Mouse (Mus musculus) lung, embryonic 14.5 days (tissue): Measurements from ENCODE around the gene Arhgap31. TPM values are rescaled to one million over a fixed set of nuclear protein-coding genes. Genes with fewer than 3 reads are reported as not detected.
"Not testable (repeated sequence)": the region's sequence is repeated elsewhere in the genome, so short reads cannot be mapped to it uniquely, and the experiment has no call there.

Source experiments
- ATAC-seq: fragments of 200-750 bp; cut with Nextera tagmentation; 2 replicates; pipeline ENCODE4 v1.8.0; 2017; ENCODE audit warnings: mild to moderate bottlenecking, moderate TSS enrichment, moderate library complexity; ENCODE audit not compliant: insufficient read depth
- DNase-seq: peaks from one replicate; pipeline ENCODE4 v3.0.0-alpha.2; 2015
- H3K27ac ChIP-seq: fragments of 300-500 bp; sonication (generic); 2 replicates; pipeline ENCODE4 v1.5.1; 2014; ENCODE audit warnings: low read depth, mild to moderate bottlenecking, moderate library complexity
- H3K27me3 ChIP-seq: fragments of 300-500 bp; sonication (generic); 2 replicates; pipeline ENCODE4 v1.6.1; 2014; ENCODE audit warnings: low read length, control low read depth; ENCODE audit not compliant: insufficient read depth
- H3K36me3 ChIP-seq: fragments of 300-500 bp; sonication (generic); 2 replicates; pipeline ENCODE4 v1.6.1; 2014; ENCODE audit warnings: control low read depth; ENCODE audit not compliant: insufficient read depth
- H3K4me1 ChIP-seq: fragments of 300-500 bp; sonication (generic); 2 replicates; pipeline ENCODE4 v1.6.1; 2014; ENCODE audit warnings: antibody characterized with exemption, control low read depth; ENCODE audit not compliant: insufficient read depth
- H3K4me2 ChIP-seq: fragments of 300-500 bp; sonication (generic); 2 replicates; pipeline ENCODE4 v1.6.1; 2014; ENCODE audit warnings: mild to moderate bottlenecking
- H3K4me3 ChIP-seq: fragments of 300-500 bp; sonication (generic); 2 replicates; pipeline ENCODE4 v1.5.1; 2014; ENCODE audit warnings: low read depth, low read length
- H3K9ac ChIP-seq: fragments of 300-500 bp; sonication (generic); 2 replicates; pipeline ENCODE4 v1.6.1; 2014
- H3K9me3 ChIP-seq: fragments of 300-500 bp; sonication (generic); 2 replicates; pipeline ENCODE4 v1.6.1; 2016; ENCODE audit warnings: low read depth, low read length, control low read depth
- CTCF ChIP-seq: IDR thresholded peaks from 2 replicates; pipeline ENCODE4 v1.5.1; 2016; ENCODE audit warnings: antibody characterized with exemption, low read depth
- WGBS: fragments of 180-500 bp; shearing (Covaris S2); extraction: QIAGEN DNeasy Blood & Tissue Kit; methylation state at CpG from one replicate; pipeline ENCODE4 v1.1.7; 2014; 5-methylcytosine and 5-hydroxymethylcytosine counted together
- polyA plus RNA-seq: library from polyadenylated mRNA; unstranded; fragments of >200 nt; fragmentation: Nextera tagmentation; extraction: Ambion mirVana; gene quantifications from 2 replicates; pipeline ENCODE4 v1.2.1, GENCODE M21; 2014

Gene Arhgap31
- polyA plus RNA-seq, 1 experiment from 2014 or later: 21.6 TPM

GRCm38 (mm10) chr16:38683094-38683493 lies 30.0 kb downstream of the Arhgap31 start:
- Histone ChIP-seq H3K9me3 (no peaks in the 10 kb centered on the region), H3K36me3 (no peaks in the 10 kb centered on the region), H3K27me3 (no peaks in the 10 kb centered on the region), H3K27ac (no peak overlapping the region), H3K4me1 (peaks cover 4% of the 10 kb centered on the region; the same call in 1 of the 2 replicates), H3K9ac (no peak overlapping the region), H3K4me2 (no peak overlapping the region), H3K4me3 (no peak overlapping the region)
- TF ChIP-seq CTCF: no peak
- WGBS: 19% methylated on average over 7 of the region's 7 CpGs
- no peak for DNase-seq
- ATAC-seq: no peak

- Histone ChIP-seq H3K27me3 (no peaks in the 10 kb centered on the region), H3K4me1 (peaks cover 4% of the 10 kb centered on the region; the same call in 1 of the 2 replicates), H3K4me2 (no peak overlapping the region), H3K9ac (no peak overlapping the region), H3K36me3 (no peaks in the 10 kb centered on the region), H3K9me3 (no peaks in the 10 kb centered on the region), H3K4me3 (no peak overlapping the region), H3K27ac (no peak overlapping the region)
- ATAC-seq: no peak
- no peak for TF ChIP-seq CTCF
- 83% methylated on average over 2 of the region's 2 CpGs for WGBS
- DNase-seq: no peak
Measured at GRCm38 (mm10) chr16:38681313-38681712, 31.8 kb downstream of the Arhgap31 start.

DNA sequence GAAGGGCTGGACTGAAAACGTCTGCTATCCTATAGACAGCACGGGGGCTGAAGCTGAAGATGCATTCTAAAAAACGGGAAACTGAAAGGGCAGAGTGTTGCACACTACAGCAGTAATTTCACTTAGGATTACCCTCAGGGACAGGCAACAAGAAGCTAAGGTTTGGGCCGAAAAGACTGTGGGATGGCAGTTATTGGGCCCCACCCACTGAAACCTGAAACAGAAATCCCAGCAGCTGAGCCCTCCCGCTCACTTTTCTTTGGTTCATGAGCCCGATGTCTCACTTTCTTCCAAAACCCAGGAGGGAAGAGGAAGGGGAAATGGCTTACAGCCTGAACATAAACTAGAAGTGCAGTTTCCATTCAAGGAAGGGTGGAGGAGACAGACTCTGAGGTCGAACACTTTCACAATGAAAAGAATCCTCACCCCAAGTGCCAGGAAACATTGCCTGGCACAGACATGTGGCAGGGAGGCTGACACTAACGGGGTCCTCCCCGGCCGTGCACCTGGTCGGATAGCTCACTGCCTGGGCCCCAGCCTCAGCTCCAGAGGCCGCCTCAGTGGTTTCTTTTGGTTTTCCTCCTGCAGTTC lies 33.5 kb downstream of the Arhgap31 start:
- no peaks in the 10 kb centered on the region for H3K9me3 ChIP-seq
- peak overlapping the region; percentile 31 for H3K4me2 ChIP-seq
- DNase-seq (peak; percentile 61), ATAC-seq (peak; percentile 44; the same call in 1 of the 2 replicates)
- H3K9ac ChIP-seq: no peak overlapping the region
- no peak for TF ChIP-seq CTCF
- peaks cover 4% of the 10 kb centered on the region; the same call in 1 of the 2 replicates for H3K4me1 ChIP-seq
- H3K27me3 ChIP-seq: no peaks in the 10 kb centered on the region
- H3K4me3 ChIP-seq: no peak overlapping the region
- H3K36me3 ChIP-seq: no peaks in the 10 kb centered on the region
- WGBS: 28% methylated on average over 12 of the region's 12 CpGs
- peak overlapping the region; percentile 62 for H3K27ac ChIP-seq

GRCm38 (mm10) chr16:38678853-38679252 lies 34.2 kb downstream of the Arhgap31 start:
- Histone ChIP-seq H3K9ac (no peak overlapping the region), H3K4me1 (peaks cover 4% of the 10 kb centered on the region; the same call in 1 of the 2 replicates), H3K4me3 (no peak overlapping the region), H3K27ac (no peak overlapping the region), H3K36me3 (0 out of 2 replicates have a peak, but pooled peaks cover 1% of the 10 kb centered on the region), H3K4me2 (peak overlapping the region; percentile 31; the same call in 1 of the 2 replicates), H3K9me3 (no peaks in the 10 kb centered on the region), H3K27me3 (no peaks in the 10 kb centered on the region)
- TF ChIP-seq CTCF: no peak
- no peak for ATAC-seq
- DNase-seq: no peak
- 73% methylated on average over 8 of the region's 8 CpGs for WGBS

DNA sequence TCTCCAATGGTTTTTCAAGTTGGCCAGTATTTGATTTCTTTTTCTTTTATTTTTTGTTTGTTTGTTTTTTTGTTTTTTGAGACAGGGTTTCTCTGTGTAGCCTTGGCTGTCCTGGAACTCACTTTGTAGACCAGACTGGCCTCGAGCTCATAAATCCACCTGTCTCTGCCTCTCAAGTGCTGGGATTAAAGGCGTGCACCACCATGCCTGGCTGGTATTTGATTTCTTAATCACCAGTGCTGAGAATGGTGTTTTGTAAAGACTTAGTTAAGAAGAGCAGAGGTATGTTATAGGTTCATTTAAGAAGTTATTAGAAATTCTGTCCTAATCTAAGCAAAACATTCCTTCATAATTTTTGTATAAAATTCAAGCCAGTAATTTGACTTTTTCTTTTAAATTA lies 35.1 kb downstream of the Arhgap31 start:
- H3K4me2 ChIP-seq, ATAC-seq, H3K36me3 ChIP-seq, H3K4me3 ChIP-seq, H3K4me1 ChIP-seq, H3K9ac ChIP-seq, H3K27me3 ChIP-seq, H3K27ac ChIP-seq, H3K9me3 ChIP-seq, DNase-seq: not testable (repeated sequence)
- 69% methylated on average over 2 of the region's 2 CpGs for WGBS

GRCm38 (mm10) chr16:38677171-38677570 lies 35.9 kb downstream of the Arhgap31 start:
- WGBS: 83% methylated on average over 6 of the region's 6 CpGs
- Histone ChIP-seq H3K36me3 (0 out of 2 replicates have a peak, but pooled peaks cover 6% of the 10 kb centered on the region), H3K9ac (no peak overlapping the region), H3K4me2 (no peak overlapping the region), H3K27ac (no peak overlapping the region), H3K4me3 (no peak overlapping the region), H3K9me3 (no peaks in the 10 kb centered on the region), H3K4me1 (peaks cover 9% of the 10 kb centered on the region), H3K27me3 (no peaks in the 10 kb centered on the region)
- no peak for TF ChIP-seq CTCF
- DNase-seq: no peak
- no peak for ATAC-seq

DNA sequence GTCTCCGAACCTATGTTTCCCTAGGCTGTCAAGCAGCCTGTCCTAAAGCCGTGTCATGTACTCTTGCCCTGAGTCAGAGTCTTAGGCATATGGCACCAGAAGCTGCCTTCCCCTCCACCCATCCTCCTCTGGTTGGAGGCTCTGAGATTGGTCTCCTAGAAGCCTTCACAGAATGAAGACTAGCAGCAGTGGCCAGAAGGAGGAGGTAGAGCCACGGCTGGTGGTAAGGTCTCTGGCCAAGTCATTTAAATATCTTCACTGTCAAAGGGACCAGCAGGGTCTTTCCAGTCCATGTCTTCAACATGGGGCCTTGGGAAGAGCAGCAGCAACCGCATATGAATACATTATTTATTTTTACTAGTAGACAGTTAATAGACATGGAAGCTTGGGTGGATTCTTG lies 36.4 kb downstream of the Arhgap31 start:
- Histone ChIP-seq H3K4me3 (no peak overlapping the region), H3K27me3 (no peaks in the 10 kb centered on the region), H3K27ac (no peak overlapping the region), H3K36me3 (0 out of 2 replicates have a peak, but pooled peaks cover 6% of the 10 kb centered on the region), H3K9me3 (no peaks in the 10 kb centered on the region), H3K9ac (no peak overlapping the region), H3K4me1 (peaks cover 12% of the 10 kb centered on the region), H3K4me2 (no peak overlapping the region)
- WGBS: 91% methylated on average over 4 of the region's 4 CpGs
- no peak for TF ChIP-seq CTCF
- DNase-seq (no peak), ATAC-seq (no peak)
